Mouse (Mus musculus) neural tube, embryonic 14.5 days (tissue): ENCODE data around the gene Abcc8. TPM values are rescaled to one million over a fixed set of nuclear protein-coding genes. Genes with fewer than 3 reads are reported as not detected.

Experiments used
- ATAC-seq: fragments of 200-750 bp; cut with Nextera tagmentation; 2 replicates; pipeline ENCODE4 v1.8.0; 2017; ENCODE audit warnings: low read depth, mild to moderate bottlenecking, moderate TSS enrichment, moderate library complexity
- H3K27ac ChIP-seq: fragments of 300-500 bp; sonication (generic); 2 replicates; pipeline ENCODE4 v1.5.1; 2014; ENCODE audit warnings: low read depth, mild to moderate bottlenecking, control low read depth, low read length, moderate library complexity, mixed read lengths
- H3K27me3 ChIP-seq: fragments of 300-500 bp; sonication (generic); 2 replicates; pipeline ENCODE4 v1.6.1; 2014; ENCODE audit warnings: low read length; ENCODE audit not compliant: control insufficient read depth, insufficient read depth
- H3K36me3 ChIP-seq: fragments of 300-500 bp; sonication (generic); 2 replicates; pipeline ENCODE4 v1.6.1; 2014; ENCODE audit warnings: low read length, mixed read lengths; ENCODE audit not compliant: control insufficient read depth, insufficient read depth
- H3K4me1 ChIP-seq: fragments of 300-500 bp; sonication (generic); 2 replicates; pipeline ENCODE4 v1.6.1; 2014; ENCODE audit warnings: low read length; ENCODE audit not compliant: control insufficient read depth, insufficient read depth
- H3K4me2 ChIP-seq: fragments of 300-500 bp; sonication (generic); 2 replicates; pipeline ENCODE4 v1.6.1; 2014; ENCODE audit warnings: mild to moderate bottlenecking, low read depth, low read length, control low read depth
- H3K4me3 ChIP-seq: fragments of 300-500 bp; sonication (generic); 2 replicates; pipeline ENCODE4 v1.5.1; 2014; ENCODE audit warnings: low read depth, low read length, control low read depth, mixed read lengths
- H3K9ac ChIP-seq: fragments of 300-500 bp; sonication (generic); replicated peaks from 2 replicates; pipeline ENCODE4 v1.6.1; 2014; ENCODE audit warnings: low read depth, mild to moderate bottlenecking, control low read depth, low read length, mixed read lengths
- H3K9me3 ChIP-seq: fragments of 300-500 bp; sonication (generic); 2 replicates; pipeline ENCODE4 v1.6.1; 2016; ENCODE audit warnings: low read length; ENCODE audit not compliant: control insufficient read depth
- WGBS: fragments of 180-500 bp; shearing (Covaris S2); extraction: QIAGEN DNeasy Blood & Tissue Kit; methylation state at CpG from one replicate; pipeline ENCODE4 v1.1.7; 2014; 5-methylcytosine and 5-hydroxymethylcytosine counted together
- polyA plus RNA-seq: library from polyadenylated mRNA; unstranded; fragments of >200 nt; fragmentation: Nextera tagmentation; extraction: Ambion mirVana; gene quantifications from 2 replicates; pipeline ENCODE4 v1.2.1, GENCODE M21; 2014

Abcc8 gene
- polyA plus RNA-seq: 12.4 and 15.7 TPM in 2 replicates

- Histone ChIP-seq H3K27ac (no peak within 1 kb of the TSS), H3K36me3 (no peaks in the 10 kb centered on the region), H3K4me1 (no peaks in the 10 kb centered on the region), H3K4me3 (peak within 1 kb of the TSS; percentile 45), H3K9ac (peak within 1 kb of the TSS; percentile 59), H3K27me3 (peaks cover 5% of the 10 kb centered on the region; the same call in 1 of the 2 replicates), H3K4me2 (peak within 1 kb of the TSS; percentile 73), H3K9me3 (no peaks in the 10 kb centered on the region)
- 1% methylated on average over 73 of the region's 75 CpGs for WGBS
- peak; percentile 68 for ATAC-seq
These were observed at the start of gene Abcc8 for GRCm38 (mm10) chr7:46179431-46180275. Gene Abcc8 (minus strand): TSS chr7:46180033.

DNA sequence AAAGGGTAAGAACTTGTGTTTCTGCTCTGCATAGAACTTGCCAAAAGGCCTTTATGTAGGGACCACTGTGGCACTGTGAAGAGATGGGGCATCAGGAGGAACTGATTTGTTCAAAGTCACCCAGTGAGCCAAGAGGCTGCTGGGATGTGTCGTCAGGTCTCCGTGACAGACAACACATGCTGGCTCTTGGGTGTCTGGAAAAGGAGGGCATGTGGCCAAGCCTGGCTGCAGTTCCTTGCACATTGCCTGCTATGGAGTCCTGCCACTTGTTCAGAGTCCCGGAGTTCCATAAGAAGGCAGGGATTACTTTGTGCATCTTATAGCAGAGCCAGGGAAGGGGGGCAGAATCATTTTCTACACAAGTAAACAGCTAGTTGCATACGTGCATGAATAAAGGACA lies 47.1 kb upstream of the Abcc8 start:
- Histone ChIP-seq H3K4me1 (no peaks in the 10 kb centered on the region), H3K36me3 (no peaks in the 10 kb centered on the region), H3K9me3 (no peaks in the 10 kb centered on the region), H3K9ac (no peak overlapping the region), H3K27me3 (no peaks in the 10 kb centered on the region), H3K27ac (no peak overlapping the region), H3K4me3 (no peak overlapping the region), H3K4me2 (no peak overlapping the region)
- 65% methylated on average over 4 of the region's 4 CpGs for WGBS
- ATAC-seq: no peak

GRCm38 (mm10) chr7:46226253-46226652 lies 46.4 kb upstream of the Abcc8 start:
- 30% methylated on average over 7 of the region's 7 CpGs for WGBS

DNA sequence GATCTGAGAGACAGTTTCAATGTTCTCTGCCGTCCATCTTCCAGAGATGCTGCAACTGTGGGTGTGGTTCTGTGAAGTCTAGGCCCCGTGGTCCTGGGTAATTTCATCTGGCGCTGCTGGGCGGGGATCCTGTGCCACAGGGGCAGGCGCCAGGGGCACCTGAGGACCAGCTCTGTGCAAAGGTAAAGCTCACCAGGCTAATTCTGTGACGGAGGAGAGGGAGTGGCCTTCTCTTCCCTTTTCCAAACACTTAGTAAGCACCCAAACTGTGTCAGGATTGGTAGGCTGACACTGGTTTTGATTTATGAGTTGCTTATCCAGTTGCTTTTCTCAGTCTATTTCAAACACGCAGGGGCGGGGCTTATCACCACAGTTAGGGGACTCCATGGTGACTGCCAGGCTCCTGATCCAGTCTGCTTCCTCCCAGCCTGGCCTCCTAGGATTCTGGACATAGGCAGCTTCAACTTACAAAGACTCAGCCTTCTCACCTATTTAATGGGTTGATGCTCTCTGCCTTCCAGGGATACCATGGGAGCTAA lies 40.8 kb upstream of the Abcc8 start:
- no peak for ATAC-seq
- H3K9ac ChIP-seq: no peak overlapping the region
- H3K4me1 ChIP-seq: no peaks in the 10 kb centered on the region
- WGBS: 77% methylated on average over 8 of the region's 8 CpGs
- no peaks in the 10 kb centered on the region for H3K27me3 ChIP-seq
- no peak overlapping the region for H3K4me2 ChIP-seq
- no peaks in the 10 kb centered on the region for H3K9me3 ChIP-seq
- no peak overlapping the region for H3K27ac ChIP-seq
- H3K36me3 ChIP-seq: no peaks in the 10 kb centered on the region
- H3K4me3 ChIP-seq: no peak overlapping the region

More at GRCm38 (mm10) chr7:46226253-46226652, 46.4 kb upstream of the Abcc8 start:
- Histone ChIP-seq H3K27ac (no peak overlapping the region), H3K27me3 (no peaks in the 10 kb centered on the region), H3K4me2 (no peak overlapping the region), H3K9me3 (no peaks in the 10 kb centered on the region), H3K4me3 (no peak overlapping the region), H3K36me3 (no peaks in the 10 kb centered on the region), H3K9ac (no peak overlapping the region), H3K4me1 (no peaks in the 10 kb centered on the region)
- no peak for ATAC-seq

DNA sequence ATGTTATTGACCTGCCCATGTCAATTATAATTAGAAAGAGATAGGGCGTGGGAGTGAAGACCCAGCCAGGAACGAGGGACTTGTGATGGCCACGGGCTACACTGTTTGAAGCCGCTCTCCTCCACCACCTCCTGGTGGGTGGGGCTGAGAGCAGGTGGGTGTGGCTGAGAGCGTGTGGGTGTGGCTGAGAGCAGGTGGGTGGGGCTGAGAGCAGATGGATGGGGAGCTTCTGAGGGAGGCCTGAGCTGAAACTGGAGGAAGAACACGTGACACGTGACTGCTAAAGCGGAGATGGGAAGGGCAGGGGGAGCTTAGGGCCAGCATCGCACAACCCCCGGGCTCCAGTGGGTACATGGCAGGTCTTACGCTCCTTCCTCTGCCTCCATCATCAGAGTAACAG lies 38.6 kb upstream of the Abcc8 start:
- H3K4me2 ChIP-seq: no peak overlapping the region
- peak; percentile 41; the same call in 1 of the 2 replicates for ATAC-seq
- 12% methylated on average over 11 of the region's 11 CpGs for WGBS

DNA sequence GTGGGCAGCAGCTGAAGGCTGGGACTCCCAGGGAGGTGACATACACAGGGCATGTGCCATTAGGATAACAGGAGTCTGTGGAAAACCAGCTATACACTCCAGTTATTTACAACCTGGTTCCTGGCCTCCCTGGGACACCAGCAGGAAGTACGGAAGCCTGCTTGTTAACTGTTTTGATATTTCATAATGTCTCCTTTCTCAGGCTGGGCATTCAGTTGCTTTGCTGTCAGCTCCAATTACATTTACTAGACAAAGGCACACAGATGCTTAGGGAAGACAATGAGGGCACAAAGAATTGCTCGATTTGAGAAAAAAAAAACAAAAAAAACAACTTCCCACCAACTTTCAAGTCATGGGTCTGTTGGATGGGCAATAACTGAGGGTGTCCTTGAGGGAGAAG lies 36.6 kb upstream of the Abcc8 start:
- Histone ChIP-seq H3K4me2 (no peak overlapping the region), H3K9ac (no peak overlapping the region), H3K36me3 (no peaks in the 10 kb centered on the region), H3K9me3 (no peaks in the 10 kb centered on the region), H3K27ac (no peak overlapping the region), H3K27me3 (no peaks in the 10 kb centered on the region), H3K4me3 (no peak overlapping the region), H3K4me1 (no peaks in the 10 kb centered on the region)
- no peak for ATAC-seq
- whole genome bisulfite sequencing: 64% methylated on average over 2 of the region's 2 CpGs

More for the DNA sequence above, 38.6 kb upstream of the Abcc8 start:
- H3K4me1 ChIP-seq: no peaks in the 10 kb centered on the region
- no peaks in the 10 kb centered on the region for H3K9me3 ChIP-seq
- no peak overlapping the region for H3K9ac ChIP-seq
- no peak overlapping the region for H3K27ac ChIP-seq
- H3K4me3 ChIP-seq: no peak overlapping the region
- H3K36me3 ChIP-seq: no peaks in the 10 kb centered on the region
- H3K27me3 ChIP-seq: no peaks in the 10 kb centered on the region

GRCm38 (mm10) chr7:46210276-46210675 lies 30.4 kb upstream of the Abcc8 start:
- H3K4me3 ChIP-seq: no peak overlapping the region
- no peaks in the 10 kb centered on the region for H3K9me3 ChIP-seq
- H3K9ac ChIP-seq: no peak overlapping the region
- no peak overlapping the region for H3K27ac ChIP-seq
- ATAC-seq: no peak
- H3K4me2 ChIP-seq: no peak overlapping the region
- H3K4me1 ChIP-seq: no peaks in the 10 kb centered on the region
- no peaks in the 10 kb centered on the region for H3K36me3 ChIP-seq
- H3K27me3 ChIP-seq: no peaks in the 10 kb centered on the region
- WGBS: 88% methylated on average over 6 of the region's 6 CpGs

- Histone ChIP-seq H3K9me3 (no peaks in the 10 kb centered on the region), H3K27ac (no peak overlapping the region), H3K27me3 (no peaks in the 10 kb centered on the region), H3K4me2 (no peak overlapping the region), H3K9ac (no peak overlapping the region), H3K36me3 (no peaks in the 10 kb centered on the region), H3K4me3 (no peak overlapping the region), H3K4me1 (no peaks in the 10 kb centered on the region)
- WGBS: 93% methylated on average over 8 of the region's 8 CpGs
- no peak for ATAC-seq
These were observed 28.3 kb upstream of the Abcc8 start for GRCm38 (mm10) chr7:46208131-46208530.

- H3K27ac ChIP-seq: no peak overlapping the region
- H3K9ac ChIP-seq: no peak overlapping the region
- WGBS: 80% methylated on average over 6 of the region's 6 CpGs
- H3K36me3 ChIP-seq: no peaks in the 10 kb centered on the region
- H3K27me3 ChIP-seq: no peaks in the 10 kb centered on the region
- ATAC-seq: no peak
- no peak overlapping the region for H3K4me3 ChIP-seq
- no peaks in the 10 kb centered on the region for H3K4me1 ChIP-seq
- no peaks in the 10 kb centered on the region for H3K9me3 ChIP-seq
- H3K4me2 ChIP-seq: no peak overlapping the region
These were observed 24.9 kb upstream of the Abcc8 start for GRCm38 (mm10) chr7:46204775-46205174.
